Mouse (Mus musculus) gastrocnemius, postnatal 14 days (tissue): ENCODE measurements around the gene Cmip. TPM values are rescaled to one million over a fixed set of nuclear protein-coding genes. Genes with fewer than 3 reads are reported as not detected.

Experiments used
- DNase-seq: peaks from one replicate; pipeline ENCODE4 v3.0.0; 2021; ENCODE audit warnings: mixed read lengths
- intact Hi-C: fragments of 180-260 bp; cut with DNase I; formaldehyde crosslinking; loops from one replicate; pipeline ENCODE4 v1.15.1; 2025; ENCODE audit warnings: low total_unique reads
- total RNA-seq, 2 experiments: library from RNA; stranded (reverse); gene quantifications; 2 replicates each; pipeline ENCODE4 v1.2.3; 2021

Gene Cmip
- total RNA-seq, 2 experiments from 2014 or later: 16.2 to 16.4 TPM

- intact Hi-C loops: no loop called here
- no peak for DNase-seq
These were observed 105.5 kb downstream of the Cmip start for GRCm38 (mm10) chr8:117362438-117362726.

GRCm38 (mm10) chr8:117363291-117363690 lies 106.4 kb downstream of the Cmip start:
- DNase-seq: peak; percentile 75
- intact Hi-C loops: no loop called here

DNA sequence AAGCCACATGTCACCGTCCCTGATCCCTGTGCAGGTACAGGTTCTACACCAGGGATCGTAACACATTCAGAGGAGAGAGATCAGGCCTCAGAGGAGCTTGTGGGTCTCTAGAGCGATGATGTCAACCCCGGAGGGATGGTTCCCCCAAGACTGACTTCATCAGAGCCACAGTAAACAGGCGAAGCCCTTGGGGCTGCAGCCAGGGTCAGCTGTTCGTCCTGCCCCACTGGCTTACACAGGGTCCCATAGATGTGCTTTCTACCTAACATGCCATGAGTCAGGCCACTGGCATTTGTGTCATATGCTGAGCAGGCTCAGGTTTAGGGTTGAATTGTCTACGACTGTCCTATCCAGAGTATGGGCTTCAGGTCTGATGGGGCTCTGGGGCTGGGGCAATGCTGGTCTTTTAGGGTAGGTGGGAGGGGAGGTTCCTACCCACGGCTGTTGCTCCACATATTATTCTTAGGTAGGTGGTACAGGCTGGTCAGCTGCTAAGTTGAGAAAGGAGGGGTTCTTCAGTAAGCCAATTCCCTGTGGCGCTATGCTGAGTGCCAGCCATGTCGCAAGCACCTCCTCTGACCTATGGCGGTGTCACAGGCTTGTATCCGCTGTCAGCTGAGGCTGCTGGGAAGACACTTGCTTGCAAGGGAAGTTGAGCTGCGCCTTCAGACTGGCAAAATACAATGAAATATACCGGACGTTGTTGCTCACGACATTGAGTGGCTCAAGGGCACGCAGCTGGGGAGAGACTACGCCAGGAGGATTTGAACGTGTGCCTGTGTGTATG lies 107.7 kb downstream of the Cmip start:
- intact Hi-C loops: no loop called here

GRCm38 (mm10) chr8:117366475-117366874 lies 109.6 kb downstream of the Cmip start:
- intact Hi-C loops: no loop called here

More for the DNA sequence above, 107.7 kb downstream of the Cmip start:
- DNase-seq: no peak

GRCm38 (mm10) chr8:117367441-117367840 lies 110.6 kb downstream of the Cmip start:
- no peak for DNase-seq
- intact Hi-C loops: no loop called here

More at GRCm38 (mm10) chr8:117366475-117366874, 109.6 kb downstream of the Cmip start:
- DNase-seq: no peak

GRCm38 (mm10) chr8:117368781-117369180 lies 111.9 kb downstream of the Cmip start:
- intact Hi-C loops: no loop called here

GRCm38 (mm10) chr8:117370009-117370408 lies 113.1 kb downstream of the Cmip start:
- intact Hi-C loops: no loop called here

More at GRCm38 (mm10) chr8:117368781-117369180, 111.9 kb downstream of the Cmip start:
- DNase-seq: no peak

GRCm38 (mm10) chr8:117371189-117371588 lies 114.3 kb downstream of the Cmip start:
- DNase-seq: no peak
- intact Hi-C loops: no loop called here

More at GRCm38 (mm10) chr8:117370009-117370408, 113.1 kb downstream of the Cmip start:
- DNase-seq: no peak

DNA sequence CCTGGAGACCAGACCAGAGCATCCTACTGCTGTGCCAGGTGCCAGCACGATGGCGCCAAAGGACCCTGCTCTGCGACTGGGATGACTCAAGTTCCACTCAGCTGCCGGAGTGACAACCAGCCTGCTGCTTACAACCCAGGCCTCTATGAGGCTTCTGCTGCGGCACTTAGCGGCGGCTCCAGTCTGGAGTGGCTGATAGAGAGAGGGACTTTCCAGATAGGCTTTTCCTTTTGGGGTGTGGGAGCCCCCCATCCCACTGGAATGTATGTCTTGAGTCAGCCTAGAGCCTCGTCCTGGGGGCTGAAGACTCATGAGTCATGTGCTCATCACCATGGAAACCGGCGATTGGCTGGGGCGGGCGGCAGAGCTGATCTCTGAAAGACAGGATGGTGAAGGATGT lies 115.2 kb downstream of the Cmip start:
- intact Hi-C loops: no loop called here
- DNase-seq: no peak

- intact Hi-C loops: no loop called here
- no peak for DNase-seq
These were observed 116.2 kb downstream of the Cmip start for GRCm38 (mm10) chr8:117373001-117373428.

GRCm38 (mm10) chr8:117374087-117374486 lies 117.2 kb downstream of the Cmip start:
- intact Hi-C loops: no loop called here
- DNase-seq: no peak

DNA sequence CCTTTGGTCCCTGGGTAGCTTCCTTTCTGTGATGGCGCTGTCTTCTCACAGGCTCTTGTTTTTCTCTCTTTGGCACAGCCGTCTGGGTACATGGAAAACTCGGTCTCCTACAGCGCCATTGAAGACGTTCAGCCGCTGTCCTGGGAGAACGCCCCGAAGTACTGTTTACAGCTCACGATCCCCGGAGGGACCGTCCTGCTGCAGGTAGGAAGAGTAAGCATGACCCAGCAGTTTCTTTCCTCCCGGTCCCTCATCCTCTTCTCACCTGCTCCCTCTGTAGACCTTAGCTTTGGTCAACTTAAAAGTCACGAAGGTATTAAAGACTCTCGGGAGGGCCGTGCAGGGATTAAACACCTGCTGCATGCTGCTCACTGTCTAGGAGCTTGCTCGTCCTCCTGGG lies 120.1 kb downstream of the Cmip start:
- intact Hi-C loops: loop anchor here (5.0 kb wide), 1 partner anchor 155 kb away; no protein-coding TSS in a partner anchor
- no peak for DNase-seq

- DNase-seq: no peak
- intact Hi-C loops: loop anchor here (5.0 kb wide), 1 partner anchor 156 kb away; no protein-coding TSS in a partner anchor
These were observed 121.8 kb downstream of the Cmip start for GRCm38 (mm10) chr8:117378625-117379024.

DNA sequence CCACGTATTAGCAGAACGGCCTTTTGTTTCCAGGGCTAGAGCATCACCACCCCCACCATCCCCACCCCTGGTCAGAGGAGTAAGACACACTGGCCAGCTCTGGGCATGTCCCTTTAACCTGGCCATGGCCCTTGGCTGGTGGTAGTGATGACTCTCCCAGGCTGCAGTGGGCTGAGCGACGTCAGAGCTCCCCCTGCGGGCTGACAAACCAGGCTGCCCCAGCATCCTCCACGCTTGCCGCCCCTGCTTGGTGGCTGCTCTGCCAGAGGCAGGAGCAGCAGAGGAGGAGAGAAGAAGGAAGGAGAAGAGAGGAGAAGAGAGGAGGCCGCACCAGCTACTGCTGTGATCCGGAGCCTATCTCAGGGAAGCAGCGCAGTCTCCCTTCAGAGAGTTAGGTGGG lies 122.3 kb downstream of the Cmip start:
- intact Hi-C loops: loop anchor here (5.0 kb wide), 1 partner anchor 157 kb away; no protein-coding TSS in a partner anchor
- peak; percentile 72 for DNase-seq

DNA sequence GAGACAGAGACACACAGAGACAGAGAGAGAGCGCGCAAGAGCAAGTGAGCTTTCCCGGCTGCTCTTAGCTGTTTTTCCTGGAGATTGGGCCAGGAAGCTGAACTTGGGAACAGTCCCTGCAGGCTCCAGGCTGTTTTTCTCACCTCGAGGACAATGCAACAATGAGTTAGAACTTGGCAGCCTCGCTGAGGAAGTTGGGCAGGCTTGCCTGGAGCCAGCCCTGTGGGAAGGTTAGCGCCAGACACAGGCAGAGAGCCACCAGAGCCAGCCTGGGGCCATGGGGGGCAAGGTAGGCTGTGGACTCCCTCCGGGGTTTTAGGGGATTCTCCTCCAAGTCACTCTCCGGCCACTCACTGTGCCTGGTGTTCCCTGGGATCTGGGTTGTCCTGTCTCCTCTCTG lies 123.9 kb downstream of the Cmip start:
- DNase-seq: peak; percentile 57
- intact Hi-C loops: no loop called here

DNA sequence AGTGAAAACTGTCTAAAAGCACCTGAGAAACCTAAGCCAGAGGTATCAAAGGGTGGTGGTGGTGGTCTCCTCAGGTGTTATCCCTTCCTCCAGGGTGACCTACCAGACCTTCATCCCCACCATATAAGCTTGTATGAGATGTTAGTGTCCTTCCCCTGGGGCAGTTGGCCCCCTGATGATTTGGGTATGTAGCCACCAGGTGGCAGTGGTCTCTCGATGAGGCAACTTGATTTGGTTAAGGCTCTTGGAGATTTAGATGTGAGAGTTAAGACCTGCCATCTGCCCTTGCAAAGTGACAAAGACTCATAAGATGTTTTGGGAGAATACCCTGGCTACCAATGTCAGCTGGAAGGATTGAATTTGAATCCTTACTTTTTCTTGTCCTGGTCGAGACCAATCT lies 129.3 kb downstream of the Cmip start:
- DNase-seq: no peak

DNA sequence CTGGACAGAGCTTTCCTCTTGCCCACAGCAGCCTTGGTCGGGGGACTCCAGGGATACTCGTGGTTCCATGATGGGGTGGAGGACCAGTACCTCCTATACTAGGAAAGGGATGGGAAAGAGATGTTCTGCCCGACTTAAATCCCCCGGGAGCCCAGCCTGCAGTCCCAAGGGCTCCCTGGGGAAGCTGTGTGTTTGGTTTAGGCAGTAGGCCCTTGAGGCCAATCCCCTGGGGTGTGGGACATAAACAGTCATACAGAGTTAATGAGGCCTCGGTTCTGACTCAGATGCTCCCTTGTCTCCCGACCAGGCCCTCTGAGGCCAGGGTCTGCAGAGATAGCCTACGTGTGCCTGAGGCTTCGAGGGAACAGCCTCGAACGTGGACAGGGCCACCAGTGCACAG lies 130.8 kb downstream of the Cmip start:
- intact Hi-C loops: loop anchor here (5.0 kb wide), 1 partner anchor 80 kb away; no protein-coding TSS in a partner anchor
- DNase-seq: no peak

More for the DNA sequence above, 129.3 kb downstream of the Cmip start:
- intact Hi-C loops: loop anchor here (5.0 kb wide), 1 partner anchor 81 kb away; no protein-coding TSS in a partner anchor

- no peak for DNase-seq
- intact Hi-C loops: loop anchor here (5.0 kb wide), 1 partner anchor 79 kb away; no protein-coding TSS in a partner anchor
These were observed 131.5 kb downstream of the Cmip start for GRCm38 (mm10) chr8:117388370-117388769.

DNA sequence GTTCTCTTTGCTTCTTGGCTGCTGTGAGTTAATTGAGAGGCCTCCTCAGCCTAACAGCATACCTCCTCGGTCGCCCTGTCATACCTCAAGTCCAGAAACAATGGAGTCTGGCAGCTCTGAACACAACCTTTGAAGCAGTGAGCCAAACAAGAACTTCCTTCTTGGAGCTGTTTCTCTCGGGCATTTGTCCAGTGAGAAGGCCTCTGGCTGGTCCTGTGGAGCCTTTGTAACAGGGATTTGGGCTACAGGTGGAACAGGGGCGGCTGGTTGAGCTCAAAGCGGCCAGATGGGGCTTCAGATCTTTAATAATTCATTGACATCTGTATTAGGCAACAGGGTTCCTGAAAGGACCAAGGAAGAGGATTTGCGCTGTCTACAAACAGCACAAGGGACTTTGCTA lies 137.0 kb downstream of the Cmip start:
- intact Hi-C loops: no loop called here
- no peak for DNase-seq

DNA sequence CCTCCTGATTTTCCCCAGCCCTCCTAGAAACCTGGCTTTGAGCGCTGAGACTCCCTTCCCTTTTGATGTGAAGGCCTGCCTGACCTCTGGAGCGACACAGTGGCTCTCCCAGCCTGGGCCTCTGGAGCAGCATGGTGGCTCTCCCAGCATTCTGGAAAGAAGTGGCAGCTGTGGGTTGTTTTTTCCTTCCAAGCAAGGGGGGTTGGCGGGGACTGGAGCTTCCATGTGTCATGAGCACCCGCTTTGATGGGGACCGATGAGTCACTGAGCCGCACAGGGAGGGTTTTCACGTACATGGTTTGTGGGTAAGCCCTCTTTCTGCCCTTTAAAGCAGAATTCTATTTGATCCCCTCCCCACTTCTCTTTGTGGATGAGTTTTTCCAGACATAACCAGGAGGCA lies 138.2 kb downstream of the Cmip start:
- intact Hi-C loops: no loop called here

DNA sequence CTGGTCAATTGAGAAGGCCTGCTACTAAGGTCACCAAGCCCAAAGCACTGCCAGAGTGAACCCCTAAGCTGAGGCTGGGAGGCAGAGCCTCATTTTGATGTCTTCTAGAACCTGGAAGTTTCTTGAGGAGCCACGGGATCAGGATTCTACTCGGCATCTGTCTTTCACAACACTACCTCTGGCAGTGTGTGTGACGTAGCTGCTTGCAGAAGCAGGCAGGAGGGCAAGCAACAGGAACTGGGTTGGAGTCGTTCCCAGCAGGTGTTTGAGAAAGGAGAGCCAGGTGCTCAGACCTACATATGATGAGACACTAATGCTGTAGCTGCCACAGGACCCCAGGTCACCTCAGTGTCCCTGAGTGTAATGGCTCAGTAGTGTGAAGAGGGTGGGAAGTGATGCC lies 140.0 kb downstream of the Cmip start:
- intact Hi-C loops: no loop called here
- DNase-seq: no peak

More for the DNA sequence above, 138.2 kb downstream of the Cmip start:
- peak; percentile 29 for DNase-seq
